Mouse (Mus musculus) right cerebral cortex, adult 18-20 months (tissue): ENCODE measurements around the gene Galnt12.

Experiments
- DNase-seq: peaks from one replicate; pipeline ENCODE4 v3.0.0; 2022; ENCODE audit warnings: mixed read lengths

Galnt12 gene

GRCm38 (mm10) chr4:47151553-47152183 lies 60.0 kb downstream of the Galnt12 start:
- no peak for DNase-seq

GRCm38 (mm10) chr4:47161103-47161755 lies 69.5 kb downstream of the Galnt12 start:
- DNase-seq = no peak

GRCm38 (mm10) chr4:47161756-47162587 lies 70.3 kb downstream of the Galnt12 start:
- DNase-seq = no peak

- DNase-seq = no peak
Observed at GRCm38 (mm10) chr4:47172314-47172713, 80.6 kb downstream of the Galnt12 start.
